Mouse (Mus musculus) hindbrain, postnatal 0 days (tissue): Measurements from ENCODE around the gene Capn9. TPM values are rescaled to one million over a fixed set of nuclear protein-coding genes. Genes with fewer than 3 reads are reported as not detected.

Experiments used
- ATAC-seq: fragments of 200-750 bp; cut with Nextera tagmentation; 2 replicates; pipeline ENCODE4 v1.8.0; 2017; ENCODE audit warnings: mild to moderate bottlenecking, moderate TSS enrichment, moderate library complexity
- DNase-seq: peaks from one replicate; pipeline ENCODE4 v3.0.0-alpha.2; 2015; ENCODE audit warnings: low spot score
- H3K27ac ChIP-seq: fragments of 300-500 bp; sonication (generic); 2 replicates; pipeline ENCODE4 v1.5.1; 2014; ENCODE audit warnings: mild to moderate bottlenecking
- H3K27me3 ChIP-seq: fragments of 300-500 bp; sonication (generic); 2 replicates; pipeline ENCODE4 v1.6.1; 2014; ENCODE audit warnings: low read length, mixed read lengths; ENCODE audit not compliant: insufficient read depth
- H3K36me3 ChIP-seq: fragments of 300-500 bp; sonication (generic); 2 replicates; pipeline ENCODE4 v1.6.1; 2014; ENCODE audit warnings: low read length, mixed read lengths; ENCODE audit not compliant: insufficient read depth
- H3K4me1 ChIP-seq: fragments of 300-500 bp; sonication (generic); 2 replicates; pipeline ENCODE4 v1.6.1; 2014; ENCODE audit warnings: antibody characterized with exemption, low read length, mixed read lengths; ENCODE audit not compliant: insufficient read depth
- H3K4me2 ChIP-seq: fragments of 300-500 bp; sonication (generic); 2 replicates; pipeline ENCODE4 v1.6.1; 2014; ENCODE audit warnings: low read depth, mild to moderate bottlenecking, low read length, moderate library complexity, mixed read lengths
- H3K4me3 ChIP-seq: fragments of 300-500 bp; sonication (generic); 2 replicates; pipeline ENCODE4 v1.5.1; 2014; ENCODE audit warnings: low read length
- H3K9ac ChIP-seq: fragments of 300-500 bp; sonication (generic); replicated peaks from 2 replicates; pipeline ENCODE4 v1.6.1; 2014; ENCODE audit warnings: mild to moderate bottlenecking, low read length, moderate library complexity, mixed read lengths
- H3K9me3 ChIP-seq: fragments of 300-500 bp; sonication (generic); 2 replicates; pipeline ENCODE4 v1.6.1; 2016; ENCODE audit warnings: low read length, mixed read lengths
- CTCF ChIP-seq: IDR thresholded peaks from 2 replicates; pipeline ENCODE4 v1.5.1; 2016; ENCODE audit warnings: antibody characterized with exemption, control low read depth, low read depth
- WGBS: fragments of 180-500 bp; shearing (Covaris S2); extraction: QIAGEN DNeasy Blood & Tissue Kit; methylation state at CpG from one replicate; pipeline ENCODE4 v1.1.7; 2014; 5-methylcytosine and 5-hydroxymethylcytosine counted together
- polyA plus RNA-seq: library from polyadenylated mRNA; unstranded; fragments of >200 nt; fragmentation: Nextera tagmentation; extraction: Ambion mirVana; gene quantifications from 2 replicates; pipeline ENCODE4 v1.2.1, GENCODE M21; 2015
- total RNA-seq: library from RNA; depleted of rRNA; stranded (reverse); fragments of >200 nt; gene quantifications from 2 replicates; pipeline ENCODE4 v1.2.3, GENCODE M21; 2014

Gene Capn9
- total and polyA plus RNA-seq, 2 experiments from 2014 or later, result 0.39 TPM; not detected in 1

DNA sequence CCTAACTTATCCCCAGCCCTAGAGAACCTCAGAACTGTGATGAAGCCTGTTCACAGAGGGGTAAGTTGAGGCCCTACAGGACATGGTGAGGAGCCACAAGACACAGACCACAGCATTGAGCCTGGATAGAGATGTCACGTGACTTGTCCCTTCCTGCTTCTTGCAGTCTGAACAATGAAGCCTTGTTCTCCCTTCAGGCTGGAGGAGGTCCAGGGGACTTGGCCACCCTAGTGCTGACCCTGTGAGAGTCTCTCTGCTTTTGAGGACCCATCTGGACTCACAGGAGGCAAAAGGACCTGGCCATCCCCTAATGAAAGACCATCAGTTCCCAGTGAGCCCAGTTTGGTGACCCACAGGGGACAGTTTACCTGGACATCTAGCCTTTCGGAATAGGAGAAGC is 6.8 kb upstream of the Capn9 start:
- no peak for TF ChIP-seq CTCF
- Histone ChIP-seq H3K9ac (no peak overlapping the region), H3K4me1 (peaks cover 6% of the 10 kb centered on the region), H3K4me2 (peak overlapping the region; percentile 19; the same call in 1 of the 2 replicates), H3K4me3 (no peak overlapping the region), H3K9me3 (no peaks in the 10 kb centered on the region), H3K27ac (peak overlapping the region; percentile 75), H3K27me3 (no peaks in the 10 kb centered on the region), H3K36me3 (no peaks in the 10 kb centered on the region)
- DNase-seq, result peak; percentile 45
- peak; percentile 70 for ATAC-seq
- 63% methylated on average over 2 of the region's 2 CpGs for WGBS

DNA sequence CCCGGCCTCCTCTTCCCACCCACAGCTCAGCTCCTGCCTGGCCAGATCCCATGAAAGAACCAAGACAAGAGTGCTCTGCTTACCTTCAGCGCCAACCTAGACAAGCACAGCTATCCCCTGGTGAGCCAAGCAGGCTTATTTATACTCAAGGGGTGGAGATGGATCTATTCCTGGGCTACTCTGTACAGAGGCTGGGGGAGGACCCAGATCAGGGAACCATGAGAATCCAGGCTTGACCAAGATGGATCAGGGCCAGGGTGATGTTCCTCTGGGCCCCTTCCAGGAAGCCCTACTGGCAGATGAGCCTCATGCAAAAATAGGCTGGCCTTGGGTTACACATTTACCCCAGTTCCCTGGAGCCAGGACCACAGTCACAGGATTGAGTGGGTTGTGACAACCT is 6.3 kb upstream of the Capn9 start, which contains the start of gene Agt:
Gene Agt (minus strand): TSS at position 114 of the 400 bp plus-strand sequence.
- H3K4me3 ChIP-seq, result no peak within 1 kb of the TSS
- H3K36me3 ChIP-seq, result no peaks in the 10 kb centered on the region
- no peak for TF ChIP-seq CTCF
- WGBS, result 64% methylated on average over 2 of the region's 2 CpGs
- H3K9me3 ChIP-seq, result no peaks in the 10 kb centered on the region
- DNase-seq (peak; percentile 53), ATAC-seq (peak; percentile 60; the same call in 1 of the 2 replicates)
- peak within 1 kb of the TSS; percentile 75 for H3K27ac ChIP-seq
- H3K4me1 ChIP-seq, result peaks cover 6% of the 10 kb centered on the region
- no peak within 1 kb of the TSS for H3K9ac ChIP-seq
- H3K27me3 ChIP-seq, result no peaks in the 10 kb centered on the region
- H3K4me2 ChIP-seq, result peak within 1 kb of the TSS; percentile 19; the same call in 1 of the 2 replicates

DNA sequence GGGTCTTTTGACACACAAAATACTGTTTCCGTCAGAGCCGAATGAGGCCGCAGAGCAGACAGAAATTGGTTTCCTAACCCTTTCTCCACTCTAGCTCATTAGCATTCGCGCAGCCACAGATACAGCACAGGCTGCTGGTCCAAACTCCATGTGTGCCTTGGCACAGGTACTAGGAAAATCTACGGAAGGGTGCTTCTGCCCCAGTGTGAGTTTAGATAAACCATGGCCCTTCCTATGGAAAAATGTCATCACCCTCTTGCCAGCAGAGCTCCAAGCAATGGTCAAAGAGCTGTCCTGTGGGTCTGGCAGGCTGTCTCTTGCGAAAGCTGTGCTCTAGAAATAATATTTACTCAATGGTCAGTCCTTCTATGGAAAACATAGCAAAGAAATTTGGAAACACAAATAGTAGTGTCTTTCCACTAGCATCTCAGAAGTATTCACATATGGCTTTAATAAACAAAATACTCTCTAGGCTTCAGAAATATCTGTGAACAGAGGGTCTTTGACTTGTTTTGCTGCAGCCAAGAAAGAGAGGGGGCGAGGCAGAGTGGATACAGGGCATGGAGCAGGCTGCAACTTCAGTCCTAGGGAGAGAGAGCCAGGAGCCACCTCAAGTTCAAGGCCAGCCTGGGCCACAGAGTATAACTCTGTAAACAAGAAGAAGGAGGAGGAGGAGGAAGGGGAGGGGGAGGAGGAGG is 4.0 kb upstream of the Capn9 start:
- no peaks in the 10 kb centered on the region for H3K27me3 ChIP-seq
- H3K9ac ChIP-seq, result no peak overlapping the region
- no peaks in the 10 kb centered on the region for H3K36me3 ChIP-seq
- H3K27ac ChIP-seq, result peak overlapping the region; percentile 41; the same call in 1 of the 2 replicates
- H3K4me3 ChIP-seq, result no peak overlapping the region
- H3K9me3 ChIP-seq, result no peaks in the 10 kb centered on the region
- WGBS, result 45% methylated on average over 8 of the region's 8 CpGs
- no peak overlapping the region for H3K4me2 ChIP-seq
- ATAC-seq, result no peak
- DNase-seq, result peak; percentile 49
- H3K4me1 ChIP-seq, result peaks cover 6% of the 10 kb centered on the region
- TF ChIP-seq CTCF, result no peak

DNA sequence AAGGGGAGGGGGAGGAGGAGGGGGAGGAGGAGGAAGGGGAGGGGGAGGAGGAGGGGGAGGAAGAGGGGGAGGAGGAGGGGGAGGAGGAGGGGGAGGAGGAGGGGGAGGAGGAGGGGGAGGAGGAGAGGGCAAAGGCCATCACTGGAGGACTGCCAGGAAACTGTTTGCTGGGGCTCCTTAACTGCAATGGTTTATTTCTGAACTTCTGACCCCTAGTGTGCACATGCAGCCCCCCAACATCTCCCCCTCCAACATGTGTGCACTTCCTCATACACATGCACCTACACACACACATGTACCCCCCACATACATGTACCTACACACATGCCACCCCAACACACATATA is 3.5 kb upstream of the Capn9 start:
- no peak for DNase-seq
- Histone ChIP-seq H3K4me3 (no peak overlapping the region), H3K4me1 (peaks cover 6% of the 10 kb centered on the region), H3K4me2 (no peak overlapping the region), H3K27me3 (no peaks in the 10 kb centered on the region), H3K36me3 (no peaks in the 10 kb centered on the region), H3K27ac (no peak overlapping the region), H3K9ac (no peak overlapping the region), H3K9me3 (no peaks in the 10 kb centered on the region)
- TF ChIP-seq CTCF, result no peak
- ATAC-seq, result no peak

DNA sequence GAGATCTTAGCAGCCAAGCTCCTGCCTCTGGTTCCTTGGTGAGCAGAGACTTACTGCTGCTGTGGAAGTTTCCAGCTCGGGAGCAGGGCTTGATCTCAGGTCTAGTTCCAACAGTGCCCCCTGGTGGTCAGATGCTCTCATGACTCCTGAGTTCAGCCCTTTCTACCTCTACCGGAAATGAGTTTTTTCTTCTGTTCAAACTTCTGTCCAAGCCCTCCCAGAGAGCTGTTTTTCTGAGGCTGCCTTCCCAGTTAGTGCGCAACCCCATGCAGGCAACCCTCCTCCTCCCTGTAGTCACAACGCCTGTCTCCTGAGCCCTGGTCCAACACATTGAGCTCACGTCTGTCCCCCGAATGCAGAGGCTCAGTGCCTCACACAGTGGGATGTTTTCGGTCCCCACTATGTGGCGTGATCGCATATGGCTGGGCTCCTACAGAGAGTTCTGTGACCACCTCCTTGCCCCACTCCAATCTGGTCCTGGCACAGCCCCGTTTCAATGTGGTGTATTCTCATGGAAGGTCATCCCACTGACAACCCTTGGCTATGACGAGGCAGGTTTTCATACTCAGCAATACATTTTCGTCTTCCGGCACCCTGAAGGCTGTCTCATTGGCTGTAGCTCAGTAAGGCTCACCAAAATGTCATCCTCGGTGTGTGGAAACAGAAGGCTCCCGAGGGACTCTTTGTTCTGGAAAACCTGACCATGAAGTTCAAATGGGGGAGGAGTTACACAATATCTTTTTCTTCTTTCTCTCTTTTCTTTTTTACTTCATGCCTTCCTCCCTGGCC is 2.2 kb upstream of the Capn9 start:
- Histone ChIP-seq H3K9ac (no peak overlapping the region), H3K9me3 (no peaks in the 10 kb centered on the region), H3K27me3 (no peaks in the 10 kb centered on the region), H3K4me1 (peaks cover 6% of the 10 kb centered on the region), H3K36me3 (no peaks in the 10 kb centered on the region), H3K4me3 (no peak overlapping the region), H3K4me2 (no peak overlapping the region), H3K27ac (peak overlapping the region; percentile 34; the same call in 1 of the 2 replicates)
- ATAC-seq (peak; percentile 73), DNase-seq (peak; percentile 95)
- 53% methylated on average over 15 of the region's 15 CpGs for WGBS
- peak; percentile 92 for TF ChIP-seq CTCF

DNA sequence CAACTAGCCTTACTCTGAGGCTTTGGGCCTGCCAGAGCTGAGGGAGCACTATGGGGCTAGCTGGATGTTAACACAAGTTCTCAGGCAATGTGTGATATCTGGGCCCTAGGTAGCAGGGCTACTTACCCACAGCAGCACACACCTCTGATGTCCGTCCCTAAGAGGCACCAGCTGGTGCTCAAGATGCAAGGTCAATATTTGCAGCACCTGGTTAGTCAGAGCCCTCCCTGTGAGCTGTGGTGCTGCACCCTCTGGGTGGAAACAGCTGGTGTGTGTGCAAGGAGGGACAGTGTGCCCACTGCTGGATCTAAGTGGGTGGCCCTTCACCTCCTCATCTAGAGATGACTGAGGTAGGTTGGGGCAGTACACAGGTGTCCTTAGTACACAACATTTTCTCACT is 840 bp downstream of the Capn9 start:
- H3K4me2 ChIP-seq, result no peak overlapping the region
- WGBS, result 65% methylated on average over 1 of the region's 1 CpGs
- H3K9me3 ChIP-seq, result no peaks in the 10 kb centered on the region
- ATAC-seq, result no peak
- TF ChIP-seq CTCF, result no peak
- no peak for DNase-seq
- no peak overlapping the region for H3K27ac ChIP-seq
- H3K4me3 ChIP-seq, result no peak overlapping the region
- H3K36me3 ChIP-seq, result no peaks in the 10 kb centered on the region
- no peaks in the 10 kb centered on the region for H3K4me1 ChIP-seq
- no peak overlapping the region for H3K9ac ChIP-seq
- no peaks in the 10 kb centered on the region for H3K27me3 ChIP-seq
